Mouse (Mus musculus) ES-Bruce4 (cell line): ENCODE data around the gene Derl3. TPM values are rescaled to one million over a fixed set of nuclear protein-coding genes. Genes with fewer than 3 reads are reported as not detected.

Experiments
- H3K27ac ChIP-seq: 2 replicates; pipeline ENCODE4 v1.5.1; 2012; ENCODE audit warnings: low read length, inconsistent platforms; ENCODE audit not compliant: insufficient read depth
- H3K27me3 ChIP-seq: 2 replicates; pipeline ENCODE4 v1.6.1; 2012; ENCODE audit warnings: mild to moderate bottlenecking, low read length, inconsistent platforms; ENCODE audit not compliant: control insufficient read depth, poor library complexity, insufficient read depth, severe bottlenecking
- H3K36me3 ChIP-seq: 2 replicates; pipeline ENCODE4 v1.6.1; 2012; ENCODE audit warnings: inconsistent platforms, mild to moderate bottlenecking, low read length, moderate library complexity; ENCODE audit not compliant: control insufficient read depth, poor library complexity, insufficient read depth, severe bottlenecking
- H3K4me1 ChIP-seq: one replicate; pipeline ENCODE4 v1.8.1; 2011; ENCODE audit warnings: low read length; ENCODE audit not compliant: control insufficient read depth, insufficient read depth
- H3K4me3 ChIP-seq: 2 replicates; pipeline ENCODE4 v1.5.1; 2011; ENCODE audit warnings: low read depth, mild to moderate bottlenecking, low read length
- H3K9ac ChIP-seq: 2 replicates; pipeline ENCODE4 v1.6.1; 2012; ENCODE audit warnings: low read depth, mild to moderate bottlenecking, inconsistent platforms; ENCODE audit not compliant: poor library complexity, severe bottlenecking
- H3K9me3 ChIP-seq: replicated peaks from 2 replicates; pipeline ENCODE4 v1.6.1; 2012; ENCODE audit warnings: mild to moderate bottlenecking, low read length, inconsistent platforms; ENCODE audit not compliant: control insufficient read depth, poor library complexity, insufficient read depth, severe bottlenecking
- CTCF ChIP-seq: IDR thresholded peaks from one replicate; pipeline ENCODE4 v1.8.1; 2011; ENCODE audit warnings: low read depth, low read length
- EP300 ChIP-seq: IDR thresholded peaks from 2 replicates; pipeline ENCODE4 v1.6.1; 2011; ENCODE audit warnings: low read depth, low read length; ENCODE audit not compliant: insufficient read depth
- POLR2A ChIP-seq: IDR thresholded peaks from one replicate; pipeline ENCODE4 v1.8.1; 2011; ENCODE audit warnings: low read length; ENCODE audit not compliant: insufficient read depth
- polyA plus RNA-seq: library from polyadenylated mRNA; stranded (reverse); fragments of >200 nt; gene quantifications from 2 replicates; pipeline ENCODE4 v1.2.4, GENCODE M21; 2011; ENCODE audit warnings: low read depth; ENCODE audit not compliant: missing spikeins, insufficient read depth, insufficient read length

The Derl3 gene
- polyA plus RNA-seq, 1 experiment = 13.8 TPM

DNA sequence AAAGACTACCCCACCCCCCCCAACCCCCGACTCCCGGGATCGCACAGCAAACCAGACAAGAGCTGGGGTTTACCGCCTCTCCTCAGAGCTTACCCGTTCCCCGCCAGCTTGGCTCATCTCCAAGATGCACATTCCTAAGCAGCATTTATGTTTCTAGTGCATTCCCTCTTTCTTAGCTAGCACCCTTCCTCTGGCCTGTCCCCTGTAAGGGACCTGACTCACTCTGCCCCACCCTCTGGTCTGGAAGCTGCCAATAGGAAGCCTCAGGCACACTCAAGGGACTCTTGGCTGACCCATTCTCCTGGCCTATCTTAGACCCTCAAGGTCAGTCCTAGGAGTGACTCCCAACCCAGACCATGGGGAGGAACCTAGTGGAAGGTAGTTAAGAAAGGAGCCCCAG lies 37.1 kb downstream of the Derl3 start:
- TF ChIP-seq POLR2A = no peak
- Histone ChIP-seq H3K4me1 (peaks cover 8% of the 10 kb centered on the region), H3K36me3 (peaks cover 16% of the 10 kb centered on the region), H3K27me3 (no peaks in the 10 kb centered on the region), H3K9ac (peak overlapping the region; percentile 73; the same call in 1 of the 2 replicates), H3K27ac (no peak overlapping the region), H3K4me3 (peak overlapping the region; percentile 55), H3K9me3 (no peaks in the 10 kb centered on the region)

DNA sequence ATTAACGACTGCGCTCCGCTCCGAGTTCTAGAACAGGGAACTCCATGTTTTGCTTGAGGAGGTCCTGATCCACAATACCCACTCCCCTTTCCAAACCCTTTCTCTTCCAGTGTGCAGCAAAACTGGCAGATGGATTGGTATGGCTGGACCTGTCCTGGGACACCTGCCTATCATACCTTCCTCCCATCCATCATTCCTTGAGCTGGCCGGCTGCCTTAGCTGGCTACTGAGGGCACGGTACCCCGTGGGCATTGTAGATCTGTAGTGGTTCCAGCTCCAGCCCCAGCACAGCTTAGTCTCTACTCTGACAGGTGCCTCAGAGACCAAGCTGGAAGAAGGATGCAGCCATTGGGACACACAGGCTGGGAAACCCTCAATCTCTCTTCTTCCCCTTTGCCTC lies 38.1 kb downstream of the Derl3 start:
- no peaks in the 10 kb centered on the region for H3K27me3 ChIP-seq
- TF ChIP-seq POLR2A (no peak), EP300 (no peak), CTCF (no peak)
- peak overlapping the region; percentile 73 for H3K9ac ChIP-seq
- peaks cover 15% of the 10 kb centered on the region for H3K36me3 ChIP-seq
- peak overlapping the region; percentile 76 for H3K4me3 ChIP-seq
- H3K4me1 ChIP-seq = peaks cover 8% of the 10 kb centered on the region
- no peaks in the 10 kb centered on the region for H3K9me3 ChIP-seq
- H3K27ac ChIP-seq = no peak overlapping the region

DNA sequence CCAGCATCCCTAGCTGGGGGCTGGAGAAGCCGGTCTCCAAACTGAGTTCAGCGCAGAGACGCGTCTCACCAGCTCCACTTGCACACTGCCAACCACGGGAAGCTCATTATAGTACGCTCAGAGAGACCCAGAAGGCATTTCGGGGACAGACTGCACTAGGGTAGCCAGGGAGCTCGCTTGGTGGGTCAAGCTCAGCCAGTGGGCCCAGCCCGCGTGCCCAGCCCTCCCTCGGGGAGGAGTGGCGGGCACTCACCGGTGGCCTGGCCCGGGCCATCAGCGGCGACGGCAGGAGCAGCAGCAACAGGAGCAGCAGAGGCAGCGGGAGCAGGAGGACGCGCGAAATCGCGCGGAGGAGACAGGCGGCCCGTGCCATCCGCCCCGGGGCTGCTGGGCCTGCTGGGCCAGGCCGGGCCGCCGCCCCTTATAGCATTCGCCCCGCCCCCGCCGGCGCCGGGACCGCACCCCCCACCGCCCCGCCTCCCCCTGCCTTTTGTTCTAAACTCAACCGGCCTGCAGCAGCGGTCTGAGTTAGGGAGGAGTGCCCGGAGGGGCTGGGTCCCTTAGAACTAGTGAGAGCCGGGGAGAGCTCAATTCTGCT lies 39.0 kb downstream of the Derl3 start:
- H3K27ac ChIP-seq = peak overlapping the region; percentile 77
- peak overlapping the region; percentile 76 for H3K4me3 ChIP-seq
- peaks cover 8% of the 10 kb centered on the region for H3K4me1 ChIP-seq
- TF ChIP-seq EP300 = 0 out of 2 replicates have a peak, but pooled peaks have one; percentile 53
- no peak for TF ChIP-seq POLR2A
- H3K9me3 ChIP-seq = no peaks in the 10 kb centered on the region
- peaks cover 12% of the 10 kb centered on the region for H3K36me3 ChIP-seq
- peak overlapping the region; percentile 73 for H3K9ac ChIP-seq
- H3K27me3 ChIP-seq = no peaks in the 10 kb centered on the region

DNA sequence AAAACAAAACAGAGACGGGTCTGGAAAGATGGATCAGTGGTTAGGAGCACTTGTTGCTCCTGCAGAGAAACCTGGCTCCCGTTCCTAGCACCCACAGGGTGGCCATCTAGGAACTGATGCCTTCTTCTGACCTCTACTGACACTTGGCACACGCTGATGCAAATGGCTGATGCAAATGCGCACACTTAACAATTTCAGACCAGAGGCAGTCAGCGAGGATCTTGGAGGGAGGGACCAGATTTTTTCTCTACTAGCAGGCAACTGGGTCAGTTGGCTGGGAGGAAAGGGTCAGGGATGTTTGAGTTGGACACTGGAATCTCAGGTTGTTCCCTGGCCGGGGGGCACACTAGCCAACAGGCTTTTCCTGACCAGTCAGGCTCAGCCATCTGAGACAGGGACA lies 39.7 kb downstream of the Derl3 start, which contains the start of gene Chchd10:
TSS of gene Chchd10 (plus strand) at position 240 of the 400 bp plus-strand sequence.
- TF ChIP-seq EP300 (0 out of 2 replicates have a peak, but pooled peaks have one; percentile 27), POLR2A (no peak)
- Histone ChIP-seq H3K27me3 (no peaks in the 10 kb centered on the region), H3K27ac (peak within 1 kb of the TSS; percentile 77), H3K9ac (peak within 1 kb of the TSS; percentile 73), H3K4me1 (peaks cover 8% of the 10 kb centered on the region), H3K4me3 (peak within 1 kb of the TSS; percentile 76), H3K36me3 (peaks cover 9% of the 10 kb centered on the region), H3K9me3 (no peaks in the 10 kb centered on the region)

DNA sequence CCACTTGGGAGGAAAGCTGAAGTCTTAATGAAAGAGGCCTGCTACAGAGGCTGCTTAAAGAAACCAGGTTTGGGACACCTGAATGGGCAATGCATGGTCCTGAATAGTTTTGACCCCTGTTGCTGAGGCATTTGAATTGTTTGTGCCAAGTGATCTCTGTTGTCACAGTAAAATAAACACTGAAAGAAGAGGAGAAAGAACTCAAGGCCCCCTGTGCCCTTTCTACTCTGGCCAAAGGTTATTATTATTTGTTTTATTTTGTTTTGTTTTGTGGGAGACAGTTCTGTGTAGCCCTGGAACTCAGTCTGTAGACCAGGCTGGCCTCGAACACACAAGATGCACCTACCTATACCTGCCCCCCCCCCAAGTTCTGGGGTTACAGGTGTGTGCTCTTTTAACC lies 41.8 kb downstream of the Derl3 start:
- TF ChIP-seq CTCF (no peak), POLR2A (no peak), EP300 (no peak)
- Histone ChIP-seq H3K9ac (peak overlapping the region; percentile 29; the same call in 1 of the 2 replicates), H3K4me3 (no peak overlapping the region; the same call in 1 of the 2 replicates), H3K27me3 (no peaks in the 10 kb centered on the region), H3K36me3 (peaks cover 12% of the 10 kb centered on the region; the same call in 1 of the 2 replicates), H3K27ac (no peak overlapping the region), H3K4me1 (peaks cover 8% of the 10 kb centered on the region), H3K9me3 (no peaks in the 10 kb centered on the region)

DNA sequence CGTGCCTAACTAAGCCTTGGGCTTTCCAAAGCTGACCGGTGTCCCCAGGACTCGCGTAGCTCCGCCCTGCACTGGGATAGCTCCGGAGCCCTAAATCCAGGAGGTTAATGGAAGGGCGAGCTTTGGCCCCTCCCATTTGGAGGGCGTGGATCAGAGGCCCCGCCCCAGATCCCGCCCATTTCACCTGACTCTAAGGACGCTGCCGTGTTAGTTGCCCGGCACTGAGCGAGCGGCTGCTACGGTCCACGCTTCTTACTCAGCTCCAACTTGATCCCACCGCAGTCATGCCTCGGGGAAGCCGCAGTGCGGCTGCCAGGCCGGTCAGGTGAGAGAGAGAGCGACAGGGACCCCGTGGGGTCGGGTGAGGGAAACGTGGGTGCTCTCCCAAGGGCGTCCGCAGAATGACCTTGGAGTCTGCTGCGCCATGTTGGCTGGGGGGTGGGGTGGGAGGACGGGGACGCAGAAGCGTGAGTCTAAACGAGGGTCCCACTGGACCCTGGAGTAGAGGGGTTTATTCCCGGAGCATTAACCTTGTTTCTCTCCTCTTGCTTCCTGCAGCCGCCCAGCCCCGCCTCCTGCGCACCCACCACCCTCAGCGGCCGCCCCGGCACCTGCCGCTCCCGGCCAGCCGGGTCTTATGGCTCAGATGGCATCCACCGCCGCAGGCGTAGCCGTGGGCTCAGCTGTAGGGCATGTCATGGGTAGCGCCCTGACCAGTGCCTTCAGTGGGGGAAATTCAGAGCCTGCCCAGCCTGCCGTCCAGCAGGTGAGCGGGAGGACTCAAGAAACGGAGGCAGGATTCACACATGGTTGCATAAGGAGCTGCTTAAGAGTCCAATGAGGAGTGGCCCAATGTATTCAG lies 42.7 kb downstream of the Derl3 start, which contains the start of gene Mmp11:
TSS of gene Mmp11 (minus strand) at position 817 of the 862 bp plus-strand sequence.
- TF ChIP-seq CTCF (no peak), POLR2A (peak; percentile 95), EP300 (peak; percentile 20; the same call in 1 of the 2 replicates)
- peak within 1 kb of the TSS; percentile 89 for H3K9ac ChIP-seq
- H3K27ac ChIP-seq = peak within 1 kb of the TSS; percentile 93
- H3K27me3 ChIP-seq = no peaks in the 10 kb centered on the region
- peak within 1 kb of the TSS; percentile 99 for H3K4me3 ChIP-seq
- H3K36me3 ChIP-seq = peaks cover 12% of the 10 kb centered on the region; the same call in 1 of the 2 replicates
- peaks cover 7% of the 10 kb centered on the region for H3K4me1 ChIP-seq
- H3K9me3 ChIP-seq = no peaks in the 10 kb centered on the region
